Mouse (Mus musculus) G1E (cell line): ENCODE results near the gene Lcorl.

ENCODE experiments used
- CTCF ChIP-seq: IDR thresholded peaks from 2 replicates; pipeline ENCODE4 v1.5.1; 2012; ENCODE audit warnings: low read depth, low read length, inconsistent platforms, mixed read lengths
- GATA1 ChIP-seq: IDR thresholded peaks from 2 replicates; pipeline ENCODE4 v1.6.1; 2012; ENCODE audit warnings: borderline replicate concordance, low read length, inconsistent platforms, mixed read lengths
- GATA2 ChIP-seq: IDR thresholded peaks from 2 replicates; pipeline ENCODE4 v1.6.1; 2012; ENCODE audit warnings: low read depth, low read length, inconsistent platforms, borderline replicate concordance
- POLR2AphosphoS5 ChIP-seq: IDR thresholded peaks from 2 replicates; pipeline ENCODE4 v1.6.1; 2012; ENCODE audit warnings: low read depth, low read length, inconsistent platforms; ENCODE audit not compliant: insufficient replicate concordance

DNA sequence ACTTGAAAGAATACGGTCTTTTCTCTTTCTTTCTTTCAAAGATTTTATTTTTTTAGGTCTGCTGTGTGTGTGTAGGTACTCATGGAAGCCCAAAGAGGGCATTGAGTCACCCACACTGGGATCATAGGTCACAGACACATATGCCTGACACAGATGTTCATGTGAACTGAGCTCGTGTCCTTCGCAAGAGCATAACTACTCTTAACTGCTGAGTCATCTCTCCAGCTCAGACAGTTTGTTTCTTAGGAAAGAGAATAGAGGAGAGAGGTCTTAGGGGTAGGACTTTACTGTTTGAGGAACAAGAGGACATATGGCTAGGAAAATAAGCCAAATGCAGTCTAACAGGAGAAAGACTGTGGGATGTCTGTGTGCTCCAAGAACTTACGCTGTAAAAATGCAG is 168.3 kb downstream of the Lcorl start:
- TF ChIP-seq CTCF: no peak
- TF ChIP-seq GATA1: no peak
- no peak for TF ChIP-seq POLR2AphosphoS5
- TF ChIP-seq GATA2: no peak
